ENCODE assay signal across 31 mouse cellular contexts in the genomic region with DNA sequence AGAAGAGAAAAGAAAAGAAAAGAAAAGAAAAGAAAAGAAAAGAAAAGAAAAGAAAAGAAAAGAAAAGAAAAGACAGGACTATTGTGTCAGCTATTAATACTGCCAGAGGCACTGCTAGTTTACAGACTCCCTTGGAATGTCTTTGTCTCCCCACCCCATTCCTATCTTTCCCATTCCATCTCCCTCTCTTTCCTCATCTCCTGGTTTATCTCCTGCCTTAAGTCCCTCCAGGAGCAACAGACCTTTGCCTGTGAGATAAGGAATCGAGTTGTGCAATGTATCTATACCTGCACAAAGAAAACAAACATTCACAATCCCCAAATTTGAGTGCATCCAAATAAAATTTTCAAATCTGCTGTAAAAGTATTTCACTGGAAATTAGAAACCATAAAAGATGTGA.
"Had no signal": no experiment of that assay in that cellular context is flagged by ENCODE, and none has a peak within 500 bp of the region (broad histone marks: within the 10 kb centered on the region; RNA-seq: fewer than 3 reads in every experiment).

No protein-coding gene starts in this region.

- ATAC-seq: liver, embryonic 12.5 days; liver, postnatal 0 days; lung, postnatal 0 days; midbrain, embryonic 13.5 days; midbrain, embryonic 15.5 days; midbrain, embryonic 16.5 days had no signal

- H3K4me2 ChIP-seq: limb, embryonic 12.5 days; limb, embryonic 13.5 days; limb, embryonic 15.5 days; liver, embryonic 11.5 days; liver, embryonic 12.5 days; liver, embryonic 13.5 days; liver, embryonic 15.5 days; lung, embryonic 14.5 days; lung, embryonic 15.5 days; midbrain, embryonic 11.5 days; midbrain, embryonic 12.5 days; midbrain, embryonic 13.5 days; midbrain, embryonic 15.5 days had no signal

- H3K27me3 ChIP-seq: limb, embryonic 12.5 days; limb, embryonic 13.5 days; limb, embryonic 15.5 days; liver, embryonic 12.5 days; liver, embryonic 13.5 days; liver, embryonic 15.5 days; lung, embryonic 15.5 days; megakaryocyte, embryonic 14.5 days; midbrain, embryonic 12.5 days; midbrain, embryonic 13.5 days; midbrain, embryonic 15.5 days had no signal

- H3K9me3 ChIP-seq: limb, embryonic 10.5 days; limb, embryonic 12.5 days; limb, embryonic 13.5 days; limb, embryonic 15.5 days; liver, embryonic 12.5 days; liver, embryonic 13.5 days; liver, embryonic 15.5 days; lung, embryonic 15.5 days; megakaryocyte, embryonic 14.5 days; midbrain, embryonic 10.5 days; midbrain, embryonic 12.5 days; midbrain, embryonic 13.5 days; midbrain, embryonic 15.5 days had no signal

- DNase-seq: left cerebral cortex, postnatal 4 days; liver; liver, embryonic 13.5 days; liver, postnatal 0 days; lung, adult 18-20 months; lung, adult 2 months; lung, embryonic 14.5 days; lung, postnatal 10 days; lung, postnatal 14 days; lung, postnatal 36 days; lung, postnatal 4 days; midbrain, embryonic 14.5 days had no signal

- H3K4me3 ChIP-seq: limb, embryonic 10.5 days; limb, embryonic 12.5 days; limb, embryonic 13.5 days; limb, embryonic 15.5 days; liver, embryonic 12.5 days; liver, embryonic 13.5 days; liver, embryonic 15.5 days; lung, embryonic 15.5 days; megakaryocyte, embryonic 14.5 days; midbrain, embryonic 10.5 days; midbrain, embryonic 12.5 days; midbrain, embryonic 13.5 days; midbrain, embryonic 15.5 days; myocyte had no signal

- H3K4me1 ChIP-seq: limb, embryonic 10.5 days; limb, embryonic 12.5 days; limb, embryonic 13.5 days; limb, embryonic 15.5 days; liver, embryonic 12.5 days; liver, embryonic 13.5 days; liver, embryonic 15.5 days; lung, embryonic 15.5 days; megakaryocyte, embryonic 14.5 days; midbrain, embryonic 10.5 days; midbrain, embryonic 12.5 days; midbrain, embryonic 13.5 days; midbrain, embryonic 15.5 days had no signal

- H3K36me3 ChIP-seq: limb, embryonic 10.5 days; limb, embryonic 12.5 days; limb, embryonic 13.5 days; limb, embryonic 15.5 days; liver, embryonic 12.5 days; liver, embryonic 13.5 days; liver, embryonic 15.5 days; lung, embryonic 15.5 days; midbrain, embryonic 10.5 days; midbrain, embryonic 12.5 days; midbrain, embryonic 13.5 days; midbrain, embryonic 15.5 days had no signal

- H3K9ac ChIP-seq: limb, embryonic 12.5 days; limb, embryonic 13.5 days; limb, embryonic 15.5 days; liver, embryonic 12.5 days; liver, embryonic 13.5 days; liver, embryonic 14.5 days; liver, embryonic 15.5 days; liver, postnatal 0 days; lung, embryonic 14.5 days; lung, embryonic 15.5 days; midbrain, embryonic 12.5 days; midbrain, embryonic 13.5 days; midbrain, embryonic 15.5 days had no signal

- H3K27ac ChIP-seq: limb, embryonic 10.5 days; limb, embryonic 12.5 days; limb, embryonic 13.5 days; limb, embryonic 15.5 days; liver, embryonic 12.5 days; liver, embryonic 13.5 days; liver, embryonic 14.5 days; liver, embryonic 15.5 days; lung, embryonic 15.5 days; macrophage; midbrain, embryonic 10.5 days; midbrain, embryonic 12.5 days; midbrain, embryonic 13.5 days; midbrain, embryonic 15.5 days had no signal
